Mouse (Mus musculus): ENCODE measurements at regions not wholly inside any gene's neighbourhood (a gene's known extent, or its start where the extent isn't known, plus 50 kb on each side); places are given as distances from the start of the nearest gene placed in this dataset.
A peak's percentile ranks its signal among the peaks of the same experiment; 100 is the strongest.

- Histone ChIP-seq H3K9me3 (replicated peaks; ENCODE audit: control insufficient read depth, low read length) (no peaks in the 10 kb centered on the region), H3K4me3 (ENCODE audit: low read depth, low read length) (no peak overlapping the region), H3K4me1 (ENCODE audit: control insufficient read depth, insufficient read depth, low read length) (no peaks in the 10 kb centered on the region), H3K4me2 (ENCODE audit: low read depth, low read length) (no peak overlapping the region), H3K27me3 (ENCODE audit: control insufficient read depth, insufficient read depth, low read length) (no peaks in the 10 kb centered on the region), H3K9ac (replicated peaks; ENCODE audit: low read length) (no peak overlapping the region), H3K27ac (replicated peaks; ENCODE audit: low read depth, low read length) (no peak overlapping the region), H3K36me3 (replicated peaks; ENCODE audit: control insufficient read depth, insufficient read depth, low read depth, low read length) (no peaks in the 10 kb centered on the region)
- WGBS: 43% methylated on average over 4 of the region's 4 CpGs
- DNase-seq (ENCODE audit: low spot score) (peak; percentile 60), ATAC-seq (replicated peaks; ENCODE audit: insufficient number of reproducible peaks, low FRiP score, low TSS enrichment, low read depth) (no peak)
These were observed 170.0 kb downstream of the Gxylt1 start for GRCm38 (mm10) chr15:93104936-93105335.

- H3K4me2 ChIP-seq (ENCODE audit: low read depth, low read length): no peak overlapping the region
- no peak overlapping the region for H3K27ac ChIP-seq (replicated peaks; ENCODE audit: low read depth, low read length)
- H3K36me3 ChIP-seq (replicated peaks; ENCODE audit: control insufficient read depth, insufficient read depth, low read depth, low read length): no peaks in the 10 kb centered on the region
- H3K27me3 ChIP-seq (ENCODE audit: control insufficient read depth, insufficient read depth, low read length): no peaks in the 10 kb centered on the region
- H3K4me3 ChIP-seq (ENCODE audit: low read depth, low read length): no peak overlapping the region
- H3K4me1 ChIP-seq (ENCODE audit: control insufficient read depth, insufficient read depth, low read length): no peaks in the 10 kb centered on the region
- H3K9ac ChIP-seq (replicated peaks; ENCODE audit: low read length): no peak overlapping the region
- DNase-seq (ENCODE audit: low spot score): no peak
- H3K9me3 ChIP-seq (replicated peaks; ENCODE audit: control insufficient read depth, low read length): no peaks in the 10 kb centered on the region
- ATAC-seq (replicated peaks; ENCODE audit: insufficient number of reproducible peaks, low FRiP score, low TSS enrichment, low read depth): no peak
- 89% methylated on average over 5 of the region's 5 CpGs for WGBS
These were observed 171.6 kb downstream of the Gxylt1 start for GRCm38 (mm10) chr15:93103426-93103825.

GRCm38 (mm10) chr15:93101881-93102280 is 173.1 kb downstream of the Gxylt1 start:
- H3K4me1 ChIP-seq (ENCODE audit: control insufficient read depth, insufficient read depth, low read length): no peaks in the 10 kb centered on the region
- DNase-seq (ENCODE audit: low spot score) (no peak), ATAC-seq (replicated peaks; ENCODE audit: insufficient number of reproducible peaks, low FRiP score, low TSS enrichment, low read depth) (no peak)
- 86% methylated on average over 10 of the region's 10 CpGs for WGBS
- no peaks in the 10 kb centered on the region for H3K27me3 ChIP-seq (ENCODE audit: control insufficient read depth, insufficient read depth, low read length)
- no peak overlapping the region for H3K4me2 ChIP-seq (ENCODE audit: low read depth, low read length)
- H3K9me3 ChIP-seq (replicated peaks; ENCODE audit: control insufficient read depth, low read length): no peaks in the 10 kb centered on the region
- H3K9ac ChIP-seq (replicated peaks; ENCODE audit: low read length): no peak overlapping the region
- no peak overlapping the region for H3K27ac ChIP-seq (replicated peaks; ENCODE audit: low read depth, low read length)
- no peaks in the 10 kb centered on the region for H3K36me3 ChIP-seq (replicated peaks; ENCODE audit: control insufficient read depth, insufficient read depth, low read depth, low read length)
- no peak overlapping the region for H3K4me3 ChIP-seq (ENCODE audit: low read depth, low read length)

- Histone ChIP-seq H3K4me1 (ENCODE audit: control insufficient read depth, insufficient read depth, low read length) (no peaks in the 10 kb centered on the region), H3K4me2 (ENCODE audit: low read depth, low read length) (no peak overlapping the region), H3K9ac (replicated peaks; ENCODE audit: low read length) (no peak overlapping the region), H3K4me3 (ENCODE audit: low read depth, low read length) (no peak overlapping the region), H3K27me3 (ENCODE audit: control insufficient read depth, insufficient read depth, low read length) (no peaks in the 10 kb centered on the region), H3K36me3 (replicated peaks; ENCODE audit: control insufficient read depth, insufficient read depth, low read depth, low read length) (no peaks in the 10 kb centered on the region), H3K27ac (replicated peaks; ENCODE audit: low read depth, low read length) (no peak overlapping the region), H3K9me3 (replicated peaks; ENCODE audit: control insufficient read depth, low read length) (no peaks in the 10 kb centered on the region)
- DNase-seq (ENCODE audit: low spot score): no peak
- no peak for ATAC-seq (replicated peaks; ENCODE audit: insufficient number of reproducible peaks, low FRiP score, low TSS enrichment, low read depth)
- whole genome bisulfite sequencing: 69% methylated on average over 7 of the region's 7 CpGs
These were observed 174.1 kb downstream of the Gxylt1 start for GRCm38 (mm10) chr15:93100837-93101236.

GRCm38 (mm10) chr15:93099840-93100239 is 175.1 kb downstream of the Gxylt1 start:
- Histone ChIP-seq H3K36me3 (replicated peaks; ENCODE audit: control insufficient read depth, insufficient read depth, low read depth, low read length) (no peaks in the 10 kb centered on the region), H3K27ac (replicated peaks; ENCODE audit: low read depth, low read length) (no peak overlapping the region), H3K4me3 (ENCODE audit: low read depth, low read length) (no peak overlapping the region), H3K4me2 (ENCODE audit: low read depth, low read length) (no peak overlapping the region), H3K9me3 (replicated peaks; ENCODE audit: control insufficient read depth, low read length) (no peaks in the 10 kb centered on the region), H3K4me1 (ENCODE audit: control insufficient read depth, insufficient read depth, low read length) (no peaks in the 10 kb centered on the region), H3K27me3 (ENCODE audit: control insufficient read depth, insufficient read depth, low read length) (no peaks in the 10 kb centered on the region), H3K9ac (replicated peaks; ENCODE audit: low read length) (no peak overlapping the region)
- 85% methylated on average over 3 of the region's 3 CpGs for WGBS
- DNase-seq (ENCODE audit: low spot score) (no peak), ATAC-seq (replicated peaks; ENCODE audit: insufficient number of reproducible peaks, low FRiP score, low TSS enrichment, low read depth) (no peak)

- no peak for DNase-seq (ENCODE audit: low spot score)
- ATAC-seq (replicated peaks; ENCODE audit: insufficient number of reproducible peaks, low FRiP score, low TSS enrichment, low read depth): no peak
- no peak overlapping the region for H3K9ac ChIP-seq (replicated peaks; ENCODE audit: low read length)
- H3K27ac ChIP-seq (replicated peaks; ENCODE audit: low read depth, low read length): no peak overlapping the region
- no peaks in the 10 kb centered on the region for H3K9me3 ChIP-seq (replicated peaks; ENCODE audit: control insufficient read depth, low read length)
- H3K36me3 ChIP-seq (replicated peaks; ENCODE audit: control insufficient read depth, insufficient read depth, low read depth, low read length): no peaks in the 10 kb centered on the region
- H3K4me1 ChIP-seq (ENCODE audit: control insufficient read depth, insufficient read depth, low read length): no peaks in the 10 kb centered on the region
- 86% methylated on average over 5 of the region's 5 CpGs for WGBS
- no peaks in the 10 kb centered on the region for H3K27me3 ChIP-seq (ENCODE audit: control insufficient read depth, insufficient read depth, low read length)
- no peak overlapping the region for H3K4me3 ChIP-seq (ENCODE audit: low read depth, low read length)
- H3K4me2 ChIP-seq (ENCODE audit: low read depth, low read length): no peak overlapping the region
These were observed 178.6 kb downstream of the Gxylt1 start for GRCm38 (mm10) chr15:93096335-93096734.

GRCm38 (mm10) chr15:93095224-93095623 is 179.8 kb downstream of the Gxylt1 start:
- no peaks in the 10 kb centered on the region for H3K4me1 ChIP-seq (ENCODE audit: control insufficient read depth, insufficient read depth, low read length)
- no peak overlapping the region for H3K4me3 ChIP-seq (ENCODE audit: low read depth, low read length)
- no peak overlapping the region for H3K4me2 ChIP-seq (ENCODE audit: low read depth, low read length)
- H3K27ac ChIP-seq (replicated peaks; ENCODE audit: low read depth, low read length): no peak overlapping the region
- ATAC-seq (replicated peaks; ENCODE audit: insufficient number of reproducible peaks, low FRiP score, low TSS enrichment, low read depth): no peak
- DNase-seq (ENCODE audit: low spot score): no peak
- H3K9ac ChIP-seq (replicated peaks; ENCODE audit: low read length): no peak overlapping the region
- no peaks in the 10 kb centered on the region for H3K9me3 ChIP-seq (replicated peaks; ENCODE audit: control insufficient read depth, low read length)
- 78% methylated on average over 6 of the region's 6 CpGs for WGBS
- H3K36me3 ChIP-seq (replicated peaks; ENCODE audit: control insufficient read depth, insufficient read depth, low read depth, low read length): no peaks in the 10 kb centered on the region
- no peaks in the 10 kb centered on the region for H3K27me3 ChIP-seq (ENCODE audit: control insufficient read depth, insufficient read depth, low read length)

- WGBS: 82% methylated on average over 23 of the region's 23 CpGs
These were observed 180.5 kb downstream of the Gxylt1 start for GRCm38 (mm10) chr15:93094202-93095135.

More at GRCm38 (mm10) chr15:93094202-93095135, 180.5 kb downstream of the Gxylt1 start:
- Histone ChIP-seq H3K27me3 (ENCODE audit: control insufficient read depth, insufficient read depth, low read length) (no peaks in the 10 kb centered on the region), H3K4me3 (ENCODE audit: low read depth, low read length) (no peak overlapping the region), H3K27ac (replicated peaks; ENCODE audit: low read depth, low read length) (no peak overlapping the region), H3K9ac (replicated peaks; ENCODE audit: low read length) (no peak overlapping the region), H3K9me3 (replicated peaks; ENCODE audit: control insufficient read depth, low read length) (no peaks in the 10 kb centered on the region), H3K36me3 (replicated peaks; ENCODE audit: control insufficient read depth, insufficient read depth, low read depth, low read length) (no peaks in the 10 kb centered on the region), H3K4me1 (ENCODE audit: control insufficient read depth, insufficient read depth, low read length) (no peaks in the 10 kb centered on the region), H3K4me2 (ENCODE audit: low read depth, low read length) (no peak overlapping the region)
- no peak for ATAC-seq (replicated peaks; ENCODE audit: insufficient number of reproducible peaks, low FRiP score, low TSS enrichment, low read depth)
- DNase-seq (ENCODE audit: low spot score): no peak
